Mouse (Mus musculus) left cerebral cortex, postnatal 10 days (tissue): Measurements from ENCODE around the gene Wdr45. TPM values are rescaled to one million over a fixed set of nuclear protein-coding genes. Genes with fewer than 3 reads are reported as not detected.
A peak's percentile ranks its signal among the peaks of the same experiment; 100 is the strongest.
"Not testable (repeated sequence)": the region's sequence is repeated elsewhere in the genome, so short reads cannot be mapped to it uniquely, and the experiment has no call there.

Source experiments
- DNase-seq, 2 experiments: peaks; one replicate each; pipeline ENCODE4 v3.0.0; 2021 to 2022; ENCODE audit warnings: low spot score in 2 of 2, mixed read lengths in 1 of 2; ENCODE audit errors: extremely low spot score in 1 of 2
- intact Hi-C: fragments of 180-260 bp; cut with DNase I; formaldehyde crosslinking; loops from one replicate; pipeline ENCODE4 v1.15.1; 2025
- total RNA-seq, 2 experiments: library from RNA; stranded (reverse); gene quantifications; 2 replicates each; pipeline ENCODE4 v1.2.3; 2021

The Wdr45 gene
- total RNA-seq, 2 experiments from 2014 or later, result 38.5 to 43.3 TPM

DNA sequence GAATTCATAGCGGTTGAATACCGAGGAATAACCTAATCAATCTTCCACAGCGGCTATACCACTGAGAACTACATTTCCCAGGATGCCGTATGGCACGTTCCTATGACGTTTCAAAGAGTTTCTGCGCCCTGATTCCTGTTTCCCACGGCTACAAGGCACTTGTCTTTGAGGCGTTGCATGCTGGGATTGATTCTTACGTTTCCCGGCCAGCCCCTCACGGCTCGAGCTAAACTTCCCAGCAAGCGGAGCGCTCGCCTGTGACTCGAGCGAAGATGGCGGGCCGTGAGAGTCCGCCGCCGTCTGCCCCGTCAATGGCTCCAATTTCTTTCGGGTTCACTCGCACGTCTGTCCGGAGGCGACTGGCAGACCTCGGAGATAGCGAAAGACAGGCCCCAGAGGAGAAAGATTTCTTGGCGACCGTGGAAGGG, 17.2 kb upstream of the Wdr45 start, which contains the start of gene Gpkow:
Gene Gpkow (plus strand): TSS at position 178 of the 428 bp plus-strand sequence.
- peak; percentile 86 to 88 for DNase-seq
- intact Hi-C loops, result no loop called here

DNA sequence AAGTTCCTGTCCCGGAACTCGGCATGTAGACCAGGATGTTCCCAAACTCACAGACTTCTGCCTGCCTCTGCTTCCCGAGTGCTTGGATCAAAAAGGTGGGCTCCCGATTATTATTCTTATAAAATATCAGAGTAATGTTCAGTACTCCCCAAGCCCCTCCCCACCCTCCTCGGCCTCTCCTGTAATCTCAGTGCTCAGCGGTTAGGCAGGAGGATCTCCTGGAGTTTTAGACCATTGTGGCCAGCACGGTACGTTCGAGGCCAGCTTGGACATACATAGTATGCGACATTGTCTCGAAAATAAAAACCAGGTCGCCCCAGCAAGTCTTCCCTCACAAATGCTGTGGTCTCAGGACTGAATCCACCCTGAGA, 384 bp upstream of the Wdr45 start:
- DNase-seq, intact Hi-C loops: not testable (repeated sequence)

DNA sequence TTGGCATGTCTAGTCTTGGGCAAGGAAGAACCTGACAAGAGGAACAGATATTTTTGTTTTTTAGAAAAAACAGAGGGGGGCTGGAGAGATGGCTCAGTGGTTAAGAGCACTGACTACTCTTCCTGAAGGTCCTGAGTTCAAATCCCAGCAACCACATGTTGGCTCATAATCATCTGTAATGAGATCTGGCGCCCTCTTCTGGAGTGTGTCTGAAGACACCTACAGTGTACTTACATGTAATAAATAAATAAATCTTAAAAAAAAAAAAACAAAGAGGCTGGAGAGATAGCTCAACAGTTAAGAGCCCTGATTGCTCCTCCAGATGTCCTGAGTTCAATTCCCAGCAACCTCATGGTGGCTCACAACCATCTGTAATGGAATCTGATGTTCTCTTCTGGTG, 1.9 kb downstream of the Wdr45 start:
- intact Hi-C loops, DNase-seq: not testable (repeated sequence)

DNA sequence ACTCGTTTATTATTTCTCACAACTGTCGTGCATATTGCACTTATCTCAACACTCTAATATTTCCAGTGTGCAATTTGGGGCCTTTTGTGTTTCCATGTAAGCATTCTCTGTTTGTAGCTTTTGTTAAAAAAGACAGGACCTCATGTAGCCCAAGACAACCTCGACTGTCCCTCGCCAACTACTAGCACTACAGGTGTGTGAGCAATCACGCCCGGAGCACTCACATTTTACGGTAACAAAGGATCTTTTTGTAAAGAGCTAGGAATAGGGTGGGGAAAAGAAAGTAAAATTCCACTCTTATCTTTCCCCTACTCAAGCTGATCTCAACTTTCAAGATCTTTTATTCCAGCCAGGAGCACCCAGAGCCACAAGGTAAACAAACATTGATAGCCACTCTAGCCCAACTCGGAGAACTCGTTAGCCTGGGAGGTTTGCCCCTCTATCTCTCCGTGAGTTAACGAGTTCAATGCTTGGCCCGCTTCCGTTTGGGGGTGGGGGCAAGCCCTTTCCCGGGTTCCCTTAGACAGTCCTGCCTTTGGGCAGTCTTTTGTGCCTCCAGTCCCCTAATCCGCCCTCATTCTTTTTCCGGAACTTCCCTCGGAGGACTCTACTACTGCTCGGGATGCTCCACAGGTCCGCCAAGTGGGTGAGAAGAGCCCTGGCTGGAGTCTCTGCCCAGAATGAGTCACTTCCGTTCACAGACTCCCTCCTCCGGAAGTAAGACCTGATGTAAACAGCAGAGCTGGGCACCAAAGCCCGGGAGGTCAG, 7.6 kb downstream of the Wdr45 start, which contains the start of gene Gm45208:
Gene Gm45208 (plus strand): TSS at position 732 of the 768 bp plus-strand sequence.
- intact Hi-C loops, result no loop called here
- peak; percentile 27 to 62 for DNase-seq

DNA sequence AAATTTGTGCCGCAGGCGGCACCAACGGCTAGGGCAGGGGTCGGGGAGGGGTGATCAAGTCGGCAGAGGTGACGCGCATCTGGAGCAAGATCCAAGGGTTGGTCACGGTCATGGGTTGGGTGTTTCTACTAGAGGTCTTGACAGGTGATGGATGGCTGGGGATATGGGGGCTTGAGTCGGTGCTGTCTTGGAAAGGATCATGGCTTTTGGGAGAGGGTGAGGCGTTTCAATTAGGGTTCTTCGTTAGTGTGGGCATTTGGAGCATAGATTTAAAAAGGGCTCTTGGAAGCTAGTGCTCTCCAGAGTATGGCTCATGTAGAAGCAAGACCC, 8.1 kb downstream of the Wdr45 start:
- intact Hi-C loops, result no loop called here
- DNase-seq, result no peak

DNA sequence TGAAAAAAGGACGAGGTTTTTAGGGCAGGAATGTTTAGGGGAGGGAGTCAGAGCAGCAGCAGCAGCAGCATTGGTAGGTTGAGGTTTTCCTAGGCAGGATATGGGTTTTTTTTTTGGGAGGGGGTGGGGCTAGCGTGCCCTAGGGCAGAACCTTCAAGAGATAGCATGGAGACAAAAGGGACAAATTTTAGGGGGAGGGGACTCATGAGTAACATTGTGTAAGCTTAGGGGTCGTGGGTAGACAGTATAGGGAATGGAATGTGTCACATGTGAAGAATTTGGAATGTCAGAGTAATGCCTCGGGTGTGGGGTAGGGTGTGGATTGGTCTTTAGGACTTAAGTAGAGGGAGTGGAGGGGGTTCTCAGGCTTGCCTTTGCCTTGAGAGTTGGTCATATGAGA, 8.6 kb downstream of the Wdr45 start:
- no peak for DNase-seq
- intact Hi-C loops, result no loop called here

DNA sequence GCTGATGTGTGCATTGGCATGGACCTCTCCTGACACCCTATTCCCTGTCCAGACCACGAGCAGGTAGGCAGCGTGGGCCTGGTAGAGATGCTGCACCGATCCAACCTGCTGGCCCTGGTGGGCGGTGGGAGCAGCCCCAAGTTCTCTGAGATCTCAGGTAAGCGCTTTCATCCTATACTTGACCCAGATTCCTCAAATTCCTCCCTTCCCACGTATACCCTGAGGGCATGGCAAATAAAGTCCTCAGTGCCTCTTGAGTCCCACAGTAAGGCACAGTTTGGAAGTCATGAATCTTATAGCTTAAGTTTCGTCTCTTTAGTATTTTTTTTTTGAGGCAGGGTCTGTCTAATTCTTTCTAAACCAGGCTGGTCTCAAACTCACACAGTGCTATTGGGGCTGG, 10.0 kb downstream of the Wdr45 start:
- DNase-seq, result no peak
- intact Hi-C loops, result no loop called here

DNA sequence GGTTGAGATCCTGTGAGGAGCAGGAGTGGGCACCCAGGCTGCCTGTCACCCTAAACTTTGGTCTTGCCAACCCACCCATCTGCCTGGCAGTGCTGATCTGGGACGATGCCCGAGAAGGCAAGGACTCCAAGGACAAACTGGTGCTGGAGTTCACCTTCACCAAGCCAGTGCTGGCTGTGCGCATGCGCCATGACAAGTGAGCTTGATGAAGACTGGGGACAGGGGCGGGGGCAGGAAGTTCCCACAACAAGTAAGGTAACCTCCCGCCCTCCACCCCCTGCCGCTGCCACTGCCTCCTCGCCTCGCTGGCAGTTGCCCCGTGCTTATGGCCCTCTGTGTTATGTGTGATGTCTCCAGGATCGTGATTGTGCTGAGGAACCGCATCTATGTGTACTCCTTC, 11.7 kb downstream of the Wdr45 start:
- DNase-seq, result peak in 1 of 2 experiments; percentile 14
- intact Hi-C loops, result no loop called here

DNA sequence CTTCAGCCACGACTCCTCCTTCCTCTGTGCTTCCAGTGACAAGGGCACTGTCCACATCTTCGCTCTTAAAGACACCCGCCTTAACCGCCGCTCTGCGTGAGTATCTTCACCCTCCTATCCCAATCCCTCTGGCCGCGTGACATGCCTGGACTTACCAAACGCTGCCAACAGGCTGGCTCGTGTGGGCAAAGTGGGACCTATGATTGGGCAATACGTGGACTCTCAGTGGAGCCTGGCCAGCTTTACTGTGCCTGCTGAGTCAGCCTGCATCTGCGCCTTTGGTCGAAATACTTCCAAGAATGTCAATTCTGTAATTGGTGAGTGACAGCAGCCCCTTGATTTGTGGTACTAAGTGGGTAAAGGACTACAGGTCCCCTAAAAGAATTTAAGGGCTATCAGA, 13.0 kb downstream of the Wdr45 start:
- intact Hi-C loops, result no loop called here
- DNase-seq, result no peak

DNA sequence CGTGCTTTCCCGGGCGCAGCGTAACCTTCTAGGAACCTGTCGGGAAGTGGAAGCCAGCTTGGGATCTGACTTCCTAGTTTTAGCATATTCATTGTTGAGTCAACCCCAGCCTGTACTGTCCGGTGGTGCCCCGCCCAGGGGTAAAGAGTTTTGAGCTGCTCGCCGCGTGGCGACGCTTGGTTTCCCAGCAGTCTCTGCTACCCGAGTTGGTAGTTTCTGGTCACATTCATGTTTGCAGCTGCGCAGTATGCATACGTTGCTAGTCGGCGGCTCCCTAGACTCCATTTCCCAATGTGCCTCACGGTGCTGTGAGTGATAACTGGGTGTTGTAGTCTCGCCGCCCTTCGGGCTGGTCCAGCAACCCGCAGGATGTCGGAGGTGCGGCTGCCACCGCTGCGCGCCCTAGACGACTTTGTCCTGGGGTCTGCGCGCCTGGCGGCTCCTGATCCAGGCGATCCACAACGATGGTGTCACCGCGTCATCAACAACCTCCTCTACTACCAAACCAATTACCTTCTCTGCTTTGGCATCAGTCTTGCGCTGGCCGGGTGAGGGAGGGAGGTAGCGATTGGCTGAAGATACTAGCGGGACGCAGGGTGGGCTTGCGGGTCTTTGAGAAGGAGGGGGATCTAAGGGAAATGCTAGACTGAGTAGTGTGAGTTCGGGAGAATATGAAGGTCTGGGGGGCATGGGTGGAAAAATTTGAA, 14.2 kb downstream of the Wdr45 start, which contains the start of gene Praf2:
Gene Praf2 (plus strand): TSS at position 225 of the 707 bp plus-strand sequence.
- DNase-seq, result peak; percentile 77 to 83
- intact Hi-C loops, result no loop called here

DNA sequence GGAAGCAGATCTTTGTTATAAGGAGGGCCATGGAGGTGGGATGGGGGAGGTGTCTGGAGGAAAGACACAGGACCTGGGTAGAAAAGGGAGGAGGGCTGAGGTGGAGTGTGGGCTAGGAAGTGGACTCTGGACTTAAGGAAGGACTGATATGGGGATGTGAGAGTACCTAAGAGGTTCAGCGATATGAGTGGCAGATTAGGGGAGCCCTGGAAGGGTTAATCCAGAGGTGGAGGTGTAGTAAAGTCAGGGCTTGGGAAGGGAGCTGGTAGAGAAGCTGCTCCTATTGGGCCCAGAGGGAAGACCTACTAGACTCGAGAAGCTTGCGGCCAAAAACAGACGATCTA, 14.8 kb downstream of the Wdr45 start:
- no peak for DNase-seq
- intact Hi-C loops, result no loop called here

DNA sequence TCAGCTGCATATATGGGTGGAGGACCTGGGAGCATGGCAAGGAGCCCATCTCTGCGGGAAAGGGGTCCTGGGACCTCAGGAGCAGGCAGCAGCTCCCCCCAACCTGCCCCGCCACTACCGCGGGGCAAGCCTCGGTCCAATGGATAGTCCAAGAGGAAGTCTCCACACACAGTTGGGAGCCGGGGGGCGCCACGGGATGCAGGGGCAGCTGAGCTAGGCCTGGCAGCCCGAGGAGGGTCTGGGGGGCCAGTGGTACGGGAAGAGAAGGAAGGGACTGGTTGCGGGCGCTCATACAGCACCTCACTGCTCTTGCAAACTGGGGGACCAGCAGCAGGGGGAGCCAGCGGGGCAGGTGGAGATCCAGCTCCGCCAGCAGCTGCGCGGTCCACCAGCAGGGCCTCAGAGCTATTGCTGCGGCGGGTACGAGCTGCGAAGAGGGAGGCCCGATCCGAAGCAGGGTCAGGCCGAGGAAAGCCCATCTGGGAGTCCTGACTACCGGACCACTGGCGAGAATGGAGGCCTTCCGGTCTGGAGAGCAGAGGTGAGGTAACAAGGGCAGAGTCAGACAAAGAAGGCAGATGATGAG, 19.5 kb downstream of the Wdr45 start:
- peak in 1 of 2 experiments; percentile 84 for DNase-seq
- intact Hi-C loops, result no loop called here

DNA sequence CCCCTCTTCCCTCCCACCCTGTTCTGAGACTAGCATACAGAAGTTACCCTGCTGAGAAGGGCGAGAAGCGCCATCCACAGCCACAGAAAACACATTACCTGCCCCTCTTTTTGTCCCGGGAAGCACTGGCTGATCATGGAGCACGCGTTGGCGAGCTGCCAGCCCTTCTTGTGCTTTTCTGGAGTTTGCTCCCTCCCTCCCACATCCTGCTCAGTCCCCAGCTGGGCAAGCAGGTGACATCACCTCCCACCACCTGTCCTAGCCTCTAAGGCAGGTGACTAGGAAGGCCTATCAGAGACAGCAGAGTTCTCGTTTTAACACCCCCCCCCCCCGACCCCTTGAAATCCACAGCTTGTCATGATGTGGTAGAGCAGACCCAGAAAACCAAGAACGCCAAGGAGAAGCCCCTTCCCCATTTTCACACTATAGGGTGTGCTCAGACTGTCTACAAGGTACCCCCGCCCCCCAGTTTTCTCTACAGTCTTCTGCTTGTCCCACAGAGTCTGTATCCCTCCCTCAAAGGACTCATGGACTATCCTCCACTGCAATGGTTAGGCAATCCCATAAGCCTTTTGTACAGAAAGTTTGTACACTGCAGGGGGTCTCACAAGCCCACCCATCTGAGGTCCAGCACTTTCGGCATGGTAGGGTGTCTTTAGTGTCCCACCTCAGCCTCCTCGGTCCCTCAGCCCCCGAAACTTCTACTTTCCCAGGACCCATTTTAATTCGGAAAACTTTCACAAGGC, 25.4 kb downstream of the Wdr45 start:
- intact Hi-C loops, result no loop called here
- DNase-seq, result peak in 1 of 2 experiments; percentile 41

DNA sequence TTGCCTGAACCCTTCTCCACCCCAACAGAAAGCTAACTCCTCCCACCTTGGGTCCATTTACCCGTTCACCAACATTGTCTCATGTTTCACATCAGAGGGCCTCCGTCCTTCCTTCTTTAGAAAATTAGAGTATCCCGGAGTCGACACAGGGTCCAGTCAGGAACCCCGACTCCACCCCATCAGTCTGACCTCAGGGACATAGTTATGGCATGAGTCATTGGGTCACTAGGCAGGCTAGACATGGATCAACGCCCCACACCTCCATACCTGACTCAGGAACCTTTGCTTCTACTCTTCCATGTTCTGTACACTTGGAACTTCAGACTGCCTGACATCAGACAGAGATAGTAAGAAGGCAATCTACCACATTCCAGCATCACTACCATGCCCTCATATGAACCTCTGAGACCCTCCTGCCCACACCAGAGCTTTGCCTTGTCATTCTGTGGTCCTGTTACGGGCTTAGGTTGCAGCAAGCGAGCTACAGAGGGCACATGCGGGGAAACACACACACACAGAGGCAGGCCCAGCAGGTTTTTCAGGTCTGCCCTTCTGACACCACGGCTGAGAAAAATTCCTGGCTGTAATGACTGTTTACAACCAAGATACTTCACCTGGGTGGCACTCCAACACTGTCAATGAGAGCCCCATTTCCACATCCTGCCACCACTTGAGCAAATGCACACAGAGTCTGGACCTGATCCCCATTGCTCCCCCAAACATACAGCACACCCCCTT, 26.1 kb downstream of the Wdr45 start:
- intact Hi-C loops, result no loop called here

DNA sequence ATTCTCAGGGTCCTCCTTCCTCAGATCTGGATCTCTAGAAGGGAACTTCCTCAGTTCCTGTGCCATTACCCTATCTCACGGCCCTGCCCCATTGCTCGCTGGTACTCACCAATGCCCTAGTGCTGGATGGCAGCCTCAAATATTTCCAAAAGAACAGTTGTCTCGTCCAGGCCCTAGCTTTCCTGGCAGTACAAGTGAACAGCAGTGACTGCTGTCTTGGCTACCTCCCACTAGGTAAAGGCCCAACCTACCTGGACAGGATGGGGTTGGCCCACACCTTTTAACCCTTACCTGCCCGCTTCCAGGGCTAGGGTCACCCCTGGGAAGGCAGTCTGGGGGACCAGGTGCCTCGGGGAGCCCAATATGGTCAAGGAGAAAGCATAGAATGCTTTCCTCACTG, 27.0 kb downstream of the Wdr45 start:
- no peak for DNase-seq
- intact Hi-C loops, result no loop called here

More for the DNA sequence above, 26.1 kb downstream of the Wdr45 start:
- no peak for DNase-seq

DNA sequence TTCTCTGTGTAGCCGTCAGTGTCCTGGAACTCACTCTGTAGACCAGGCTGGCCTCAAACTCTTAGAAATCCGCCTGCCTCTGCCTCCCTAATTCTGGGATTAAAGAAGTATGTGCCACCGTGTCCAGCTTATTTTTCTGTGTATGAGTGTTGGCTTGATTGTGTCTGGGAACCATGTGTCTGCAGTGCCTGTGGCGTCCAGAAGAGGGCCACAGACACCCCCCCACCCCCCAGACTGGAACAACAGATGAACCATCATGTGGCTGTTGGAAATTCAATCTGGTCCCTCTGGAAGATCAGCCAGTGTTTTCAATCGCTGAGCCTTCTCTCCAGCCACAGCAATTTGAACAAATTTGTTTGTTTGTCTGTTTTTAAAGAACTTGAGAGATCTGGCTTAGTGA, 29.3 kb downstream of the Wdr45 start:
- DNase-seq, result no peak
- intact Hi-C loops, result no loop called here

DNA sequence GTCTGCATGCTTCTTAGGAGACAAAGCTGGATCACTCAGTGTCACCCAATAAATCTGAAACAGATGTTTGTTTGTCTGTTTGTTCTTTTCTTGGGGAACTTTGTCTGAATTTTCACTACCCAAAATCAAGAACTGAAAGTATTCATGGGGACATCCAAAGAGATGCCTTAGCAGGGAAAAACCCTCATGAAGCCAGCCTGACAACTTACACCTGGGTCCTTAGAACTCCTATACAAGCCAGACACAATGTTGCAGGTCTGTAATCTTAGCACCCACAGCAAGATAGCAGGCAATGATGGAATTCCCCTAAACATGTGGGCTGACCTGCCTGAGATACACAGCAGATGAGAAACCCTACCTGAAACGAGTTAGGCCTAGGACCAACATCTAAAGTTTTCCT, 30.8 kb downstream of the Wdr45 start:
- DNase-seq, result no peak
- intact Hi-C loops, result no loop called here

DNA sequence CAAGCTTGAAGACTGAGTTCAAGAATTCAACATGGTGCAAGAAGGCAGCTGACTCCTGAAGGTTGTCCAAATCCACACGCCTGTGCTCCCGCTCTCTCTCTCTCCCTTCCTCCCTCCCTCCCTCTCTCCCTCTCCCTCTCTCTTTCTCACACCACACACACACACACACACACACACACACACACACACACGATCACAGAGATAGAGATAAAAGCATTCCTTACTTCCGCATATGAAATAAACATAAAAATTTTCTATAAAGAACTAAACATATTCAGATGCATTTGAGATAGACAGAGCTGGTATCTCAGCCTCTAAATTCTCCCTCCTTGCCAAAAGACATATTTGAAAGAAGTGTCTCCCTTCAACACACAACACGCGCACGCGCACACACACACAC, 31.3 kb downstream of the Wdr45 start:
- intact Hi-C loops, result no loop called here
- DNase-seq, result no peak
